Mouse (Mus musculus) left cerebral cortex, postnatal 10 days (tissue): Measurements from ENCODE around the gene Arhgef10l. TPM values are rescaled to one million over a fixed set of nuclear protein-coding genes. Genes with fewer than 3 reads are reported as not detected.
A peak's percentile ranks its signal among the peaks of the same experiment; 100 is the strongest.
"Not testable (repeated sequence)": the region's sequence is repeated elsewhere in the genome, so short reads cannot be mapped to it uniquely, and the experiment has no call there.

ENCODE experiments used
- DNase-seq, 2 experiments: peaks; one replicate each; pipeline ENCODE4 v3.0.0; 2021 to 2022; ENCODE audit warnings: low spot score in 2 of 2, mixed read lengths in 1 of 2; ENCODE audit errors: extremely low spot score in 1 of 2
- intact Hi-C: fragments of 180-260 bp; cut with DNase I; formaldehyde crosslinking; loops from one replicate; pipeline ENCODE4 v1.15.1; 2025
- total RNA-seq, 2 experiments: library from RNA; stranded (reverse); gene quantifications; 2 replicates each; pipeline ENCODE4 v1.2.3; 2021

Arhgef10l gene
- total RNA-seq, 2 experiments from 2014 or later, result 47.9 to 51.6 TPM

GRCm38 (mm10) chr4:140593771-140594505 lies 71.9 kb downstream of the Arhgef10l start:
- intact Hi-C loops, result loop anchor here (2.0 kb wide), 1 partner anchor 81 kb away; no protein-coding TSS in a partner anchor
- no peak for DNase-seq

- intact Hi-C loops, result loop anchor here (2.0 kb wide), 1 partner anchor 82 kb away; no protein-coding TSS in a partner anchor
These were observed 72.6 kb downstream of the Arhgef10l start for GRCm38 (mm10) chr4:140592990-140593770.

GRCm38 (mm10) chr4:140592217-140592759 lies 73.5 kb downstream of the Arhgef10l start:
- intact Hi-C loops, result loop anchor here (2.0 kb wide), 1 partner anchor 83 kb away; no protein-coding TSS in a partner anchor
- DNase-seq, result peak; percentile 79 to 93

More at GRCm38 (mm10) chr4:140592990-140593770, 72.6 kb downstream of the Arhgef10l start:
- no peak for DNase-seq

GRCm38 (mm10) chr4:140586478-140586877 lies 79.3 kb downstream of the Arhgef10l start:
- DNase-seq, result no peak
- intact Hi-C loops, result no loop called here

- intact Hi-C loops, result no loop called here
- DNase-seq, result no peak
These were observed 81.6 kb downstream of the Arhgef10l start for GRCm38 (mm10) chr4:140584240-140584639.

- no peak for DNase-seq
- intact Hi-C loops, result no loop called here
These were observed 83.3 kb downstream of the Arhgef10l start for GRCm38 (mm10) chr4:140582390-140583088.

- DNase-seq, result peak in 1 of 2 experiments; percentile 70
These were observed 84.0 kb downstream of the Arhgef10l start for GRCm38 (mm10) chr4:140581730-140582389.

GRCm38 (mm10) chr4:140581341-140581729 lies 84.5 kb downstream of the Arhgef10l start:
- no peak for DNase-seq
- intact Hi-C loops, result no loop called here

More at GRCm38 (mm10) chr4:140581730-140582389, 84.0 kb downstream of the Arhgef10l start:
- intact Hi-C loops, result no loop called here

- no peak for DNase-seq
- intact Hi-C loops, result no loop called here
These were observed 84.9 kb downstream of the Arhgef10l start for GRCm38 (mm10) chr4:140580866-140581265.

GRCm38 (mm10) chr4:140579576-140579975 lies 86.2 kb downstream of the Arhgef10l start:
- no peak for DNase-seq
- intact Hi-C loops, result no loop called here

- intact Hi-C loops, result no loop called here
- DNase-seq, result no peak
These were observed 86.7 kb downstream of the Arhgef10l start for GRCm38 (mm10) chr4:140579149-140579548.

- intact Hi-C loops, result no loop called here
- DNase-seq, result no peak
These were observed 89.2 kb downstream of the Arhgef10l start for GRCm38 (mm10) chr4:140576628-140577027.

- intact Hi-C loops, DNase-seq: not testable (repeated sequence)
These were observed 90.9 kb downstream of the Arhgef10l start for GRCm38 (mm10) chr4:140574863-140575262.

- no peak for DNase-seq
- intact Hi-C loops, result no loop called here
These were observed 93.4 kb downstream of the Arhgef10l start for GRCm38 (mm10) chr4:140572376-140572775.

- intact Hi-C loops, result no loop called here
- DNase-seq, result no peak
These were observed 96.4 kb downstream of the Arhgef10l start for GRCm38 (mm10) chr4:140569394-140569793.

GRCm38 (mm10) chr4:140567911-140568480 lies 97.8 kb downstream of the Arhgef10l start:
- no peak for DNase-seq
- intact Hi-C loops, result no loop called here

- peak in 1 of 2 experiments; percentile 54 for DNase-seq
- intact Hi-C loops, result no loop called here
These were observed 99.0 kb downstream of the Arhgef10l start for GRCm38 (mm10) chr4:140566785-140567184.

- intact Hi-C loops, DNase-seq: not testable (repeated sequence)
These were observed 101.4 kb downstream of the Arhgef10l start for GRCm38 (mm10) chr4:140564459-140564858.
